Mouse (Mus musculus) forelimb bud, embryonic 11.5 days (tissue): ENCODE data around the gene Grsf1.

Experiments used
- DNase-seq: peaks from one replicate; pipeline ENCODE4 v3.0.0-alpha.2; 2012; ENCODE audit warnings: low read depth, low spot score

Gene Grsf1

DNA sequence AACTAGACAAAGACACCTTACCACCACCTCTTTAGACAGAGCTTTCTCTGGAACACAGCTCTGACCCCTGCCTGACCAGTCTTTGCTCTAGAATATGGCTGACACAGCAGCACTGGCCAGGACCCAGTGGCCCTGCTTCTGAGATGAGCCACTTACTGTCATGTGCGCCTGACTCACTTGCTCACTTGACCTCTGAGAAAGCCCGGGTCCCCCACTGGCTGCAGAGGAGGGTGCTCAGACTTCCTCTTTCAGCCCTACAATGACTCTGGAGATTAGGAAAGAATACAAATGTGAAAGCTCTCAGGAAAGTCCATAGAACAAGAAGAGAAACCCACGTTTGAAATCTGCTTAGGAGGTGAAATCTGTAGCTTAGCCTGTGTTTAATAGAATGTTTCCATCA is 45.1 kb downstream of the Grsf1 start:
- no peak for DNase-seq

DNA sequence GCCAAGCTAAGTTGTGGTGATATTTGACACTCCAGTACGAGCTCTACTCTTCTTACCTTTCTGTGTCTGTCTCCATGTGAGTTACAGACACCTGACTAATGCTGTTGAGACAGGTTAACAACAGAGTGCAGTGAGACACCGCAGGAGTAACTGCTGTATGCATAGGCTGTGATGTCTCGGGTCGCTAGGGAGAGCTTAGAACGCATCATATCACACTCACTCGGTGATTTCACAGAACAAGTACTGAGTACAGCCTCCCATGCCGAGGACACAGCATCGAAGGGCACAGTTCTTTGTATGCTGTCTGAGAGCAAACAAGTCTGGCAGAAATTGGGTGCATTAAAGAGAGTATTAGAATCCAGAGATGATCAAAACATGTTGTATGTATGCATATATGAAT is 46.0 kb downstream of the Grsf1 start:
- no peak for DNase-seq

DNA sequence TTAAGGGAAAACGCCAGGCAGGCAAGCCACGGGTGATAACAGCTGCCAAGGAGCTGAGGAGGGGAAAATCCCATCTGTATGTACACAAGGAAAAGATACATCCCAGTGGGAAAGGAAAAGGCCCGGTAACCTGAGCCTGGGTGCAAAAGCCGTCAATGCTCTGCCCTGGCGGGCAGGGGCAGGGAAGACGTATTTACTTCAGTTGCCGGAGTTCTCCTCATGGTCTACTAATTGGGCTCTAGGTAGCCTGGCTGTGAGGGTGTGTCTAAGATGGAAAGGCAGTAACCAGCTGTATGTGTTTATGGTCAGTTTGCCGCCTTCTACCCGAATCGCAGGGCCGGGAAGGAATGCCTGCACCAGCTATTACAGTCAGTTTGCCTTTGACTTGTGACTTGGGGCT is 46.8 kb downstream of the Grsf1 start:
- DNase-seq: peak; percentile 25

DNA sequence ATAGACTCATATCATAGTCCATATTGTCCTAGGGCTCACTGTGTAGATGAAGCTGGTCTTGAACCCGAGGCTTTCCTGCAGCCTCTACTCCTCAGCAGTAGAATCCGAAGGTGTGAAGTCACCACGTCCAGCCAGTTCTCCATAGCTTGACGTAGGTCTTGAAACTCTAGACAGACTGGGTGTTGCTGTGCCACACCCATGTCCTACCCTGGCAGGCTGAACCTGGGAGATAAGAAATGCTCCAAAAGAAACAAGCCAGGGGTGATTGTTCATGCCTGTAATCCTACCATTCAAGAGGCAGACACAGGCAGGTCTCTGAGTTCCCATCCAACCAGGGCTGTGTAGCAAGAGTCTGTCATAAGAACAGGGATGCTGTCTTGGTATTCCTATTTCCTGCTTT is 48.4 kb downstream of the Grsf1 start:
- no peak for DNase-seq

DNA sequence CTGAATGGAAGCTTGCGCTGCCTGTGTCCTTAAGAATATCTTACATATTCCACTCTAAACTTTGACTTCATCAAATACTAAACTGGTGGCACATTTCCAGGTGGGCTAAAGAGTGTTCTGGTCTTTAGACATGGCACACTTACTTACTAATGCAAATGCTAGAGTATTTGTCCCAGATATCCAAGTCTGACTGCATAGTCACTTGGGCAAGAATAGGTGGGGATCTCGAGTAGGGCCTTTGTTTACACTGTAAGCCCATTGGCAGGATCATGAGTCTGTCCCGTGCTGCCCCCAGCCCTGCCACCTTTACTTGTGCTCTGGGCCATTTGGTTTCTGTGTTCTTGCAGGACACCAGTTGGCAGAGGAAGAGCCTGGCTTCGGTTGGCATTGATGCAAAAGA is 59.0 kb downstream of the Grsf1 start:
- DNase-seq: no peak

DNA sequence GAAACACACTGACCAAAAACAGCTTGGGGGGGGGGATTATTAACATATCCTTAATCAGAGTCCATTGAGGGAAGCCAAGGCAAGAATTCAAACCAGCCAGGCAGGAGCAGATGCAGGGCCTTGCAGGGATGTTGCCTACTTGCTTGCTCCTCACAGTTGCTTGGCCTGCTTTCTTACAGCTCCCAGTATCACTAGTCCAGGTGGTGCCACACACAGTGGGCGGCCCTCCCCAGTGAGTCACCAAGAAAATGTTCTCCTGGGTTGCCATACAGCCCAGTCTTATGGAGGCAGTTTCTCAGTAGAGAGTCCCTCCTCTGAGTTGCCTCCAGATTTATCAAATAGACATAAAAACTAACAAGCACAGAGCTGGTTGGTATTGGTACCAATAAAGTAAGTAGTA is 61.8 kb downstream of the Grsf1 start:
- no peak for DNase-seq
